Mouse (Mus musculus): ENCODE results near the gene Snrpa1.

DNA sequence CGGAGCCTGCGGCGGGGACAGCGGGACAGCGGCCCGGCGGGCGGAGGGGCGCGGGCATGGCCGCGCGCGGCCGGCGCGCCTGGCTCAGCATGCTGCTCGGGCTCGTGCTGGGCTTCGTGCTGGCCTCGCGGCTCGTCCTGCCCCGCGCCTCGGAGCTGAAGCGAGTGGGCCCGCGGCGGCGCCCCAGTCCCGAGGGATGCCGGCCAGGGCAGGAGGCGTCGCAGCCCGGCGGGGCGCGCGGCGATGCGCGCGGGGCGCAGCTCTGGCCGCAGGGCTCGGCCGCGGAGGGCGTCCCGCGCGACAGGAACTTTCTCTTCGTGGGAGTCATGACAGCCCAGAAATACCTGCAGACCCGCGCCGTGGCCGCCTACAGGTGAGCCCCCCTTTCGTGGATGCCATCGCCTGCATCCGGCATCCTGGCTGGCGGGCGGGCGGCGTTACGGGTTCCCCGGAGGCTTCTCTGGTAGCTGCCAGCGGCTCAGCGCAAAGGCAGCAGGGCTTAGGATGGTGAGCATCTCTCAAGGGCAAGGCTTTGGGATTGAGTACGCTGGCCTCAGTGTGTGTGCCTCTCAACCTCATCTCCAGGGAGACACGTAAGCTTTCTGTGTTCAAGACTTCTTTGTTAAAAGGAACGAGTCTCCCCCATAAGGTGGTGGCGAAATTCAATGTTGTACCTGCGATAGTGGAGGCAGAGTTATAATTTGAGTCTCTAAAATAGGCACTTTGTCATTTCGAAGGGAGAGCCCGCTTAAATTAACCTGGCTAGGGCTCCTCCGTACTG lies 51.2 kb downstream of the Snrpa1 start:
- TF ChIP-seq GATA1 (IDR thresholded peaks at IDR 0.05; ENCODE audit: borderline replicate concordance, low read length) (no peak), FLI1 (IDR thresholded peaks at IDR 0.05; ENCODE audit: low read length) (no peak)
